ENCODE assay signal across 14 mouse cellular contexts in the genomic region with DNA sequence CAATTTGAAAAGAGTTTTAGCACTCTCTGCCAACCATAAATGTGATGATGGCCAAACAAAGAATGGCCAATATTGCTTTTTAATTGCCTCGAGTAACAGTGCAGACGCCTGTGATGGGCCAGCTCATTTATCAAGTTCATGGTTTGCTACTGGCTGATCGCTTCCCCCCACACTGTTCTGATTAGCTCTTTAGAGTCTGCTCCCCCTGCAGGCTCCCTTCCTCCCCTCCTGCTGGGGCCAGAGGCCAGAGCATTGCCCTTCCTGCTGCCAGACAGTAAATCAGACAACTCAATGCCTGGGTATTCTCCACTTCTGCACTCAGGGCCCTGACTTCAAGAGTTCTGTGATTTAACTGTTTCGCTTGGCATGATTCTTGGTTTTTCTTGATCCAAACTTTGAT.
DNase-seq lines count a peak whose midpoint lies in the region; ATAC-seq and TF ChIP-seq lines count a peak whose summit lies in the region.
"Had no signal": no experiment of that assay in that cellular context is flagged by ENCODE, and none has a peak within 500 bp of the region (broad histone marks: within the 10 kb centered on the region; RNA-seq: fewer than 3 reads in every experiment).

No protein-coding gene starts in this region.

- H3K27me3 ChIP-seq in hindbrain, embryonic 10.5 days (ENCODE audit: insufficient read depth, poor library complexity, severe bottlenecking) = no peaks in the 10 kb centered on the region
- H3K27me3 ChIP-seq in hindbrain, embryonic 13.5 days = no peaks in the 10 kb centered on the region; the same call in 1 of the 2 replicates
- H3K27me3 ChIP-seq in stomach, postnatal 0 days (ENCODE audit: control insufficient read depth, insufficient read depth, low read length) = no peaks in the 10 kb centered on the region
- H3K27me3 ChIP-seq: embryonic facial prominence, embryonic 12.5 days; heart, embryonic 13.5 days had no signal

- peak; percentile 49 for DNase-seq in hindbrain, embryonic 10.5 days (ENCODE audit: low spot score)
- DNase-seq in Muller cell, postnatal 12 days (ENCODE audit: inconsistent ontology term) = peak; percentile 3
- peak; percentile 58 for DNase-seq in embryo, embryonic 11.5 days (ENCODE audit: low read depth, low spot score)
- DNase-seq in kidney, postnatal 14 days = peak; percentile 47
- DNase-seq in MN1 (ENCODE audit: low spot score) = no peak
- DNase-seq in stomach, postnatal 0 days (ENCODE audit: low spot score) = no peak
- DNase-seq: lung, postnatal 14 days had no signal

- H3K4me1 ChIP-seq in hindbrain, embryonic 10.5 days (replicated peaks) = peaks cover 4% of the 10 kb centered on the region
- H3K4me1 ChIP-seq in hindbrain, embryonic 13.5 days (replicated peaks) = peaks cover 4% of the 10 kb centered on the region
- H3K4me1 ChIP-seq in stomach, postnatal 0 days (replicated peaks; ENCODE audit: control insufficient read depth, insufficient read depth) = no peaks in the 10 kb centered on the region
- H3K4me1 ChIP-seq: heart, embryonic 13.5 days had no signal

- H3K4me2 ChIP-seq in hindbrain, embryonic 13.5 days = no peak overlapping the region
- H3K4me2 ChIP-seq in stomach, postnatal 0 days (replicated peaks; ENCODE audit: low read depth) = no peak overlapping the region
- H3K4me2 ChIP-seq: embryonic facial prominence, embryonic 12.5 days; heart, embryonic 13.5 days; limb, embryonic 12.5 days had no signal

- H3K9me3 ChIP-seq in hindbrain, embryonic 10.5 days = no peaks in the 10 kb centered on the region
- H3K9me3 ChIP-seq in hindbrain, embryonic 13.5 days = no peaks in the 10 kb centered on the region
- no peaks in the 10 kb centered on the region for H3K9me3 ChIP-seq in stomach, postnatal 0 days (ENCODE audit: control insufficient read depth, low read length)
- H3K9me3 ChIP-seq: embryonic facial prominence, embryonic 12.5 days; heart, embryonic 13.5 days; limb, embryonic 12.5 days had no signal

- H3K9ac ChIP-seq in hindbrain, embryonic 13.5 days = no peak overlapping the region
- H3K9ac ChIP-seq in stomach, postnatal 0 days (ENCODE audit: low read length) = no peak overlapping the region
- H3K9ac ChIP-seq: embryonic facial prominence, embryonic 12.5 days; heart, embryonic 13.5 days; limb, embryonic 12.5 days had no signal

- no peak for TF ChIP-seq EP300 in stomach, postnatal 0 days (optimal IDR thresholded peaks at IDR 0.05)

- ATAC-seq in hindbrain, embryonic 13.5 days (ENCODE audit: low FRiP score) = no peak
- ATAC-seq in erythroblast, adult 5-6 weeks (replicated peaks; ENCODE audit: low FRiP score, poor library complexity, severe bottlenecking) = no peak
- no peak for ATAC-seq in stomach, postnatal 0 days (ENCODE audit: low FRiP score, low TSS enrichment)
- ATAC-seq: CD4-positive, CD25-positive, alpha-beta regulatory T cell, adult 4 months had no signal

- H3K27ac ChIP-seq in hindbrain, embryonic 10.5 days = no peak overlapping the region
- H3K27ac ChIP-seq in hindbrain, embryonic 13.5 days = no peak overlapping the region
- H3K27ac ChIP-seq in stomach, postnatal 0 days (replicated peaks) = no peak overlapping the region
- H3K27ac ChIP-seq: embryonic facial prominence, embryonic 12.5 days; heart, embryonic 13.5 days; limb, embryonic 12.5 days had no signal

- TF ChIP-seq CTCF in stomach, postnatal 0 days (IDR thresholded peaks at IDR 0.05; ENCODE audit: low read depth) = no peak

- no peak overlapping the region for H3K4me3 ChIP-seq in hindbrain, embryonic 10.5 days
- H3K4me3 ChIP-seq in hindbrain, embryonic 13.5 days = no peak overlapping the region
- no peak overlapping the region for H3K4me3 ChIP-seq in stomach, postnatal 0 days (ENCODE audit: low read depth, low read length)
- H3K4me3 ChIP-seq: embryonic facial prominence, embryonic 12.5 days; heart, embryonic 13.5 days; limb, embryonic 12.5 days; myocyte had no signal

- WGBS in hindbrain, embryonic 10.5 days = 40% methylated on average over 4 of the region's 4 CpGs
- WGBS in hindbrain, embryonic 13.5 days = 28% methylated on average over 4 of the region's 4 CpGs
- 51% methylated on average over 4 of the region's 4 CpGs for WGBS in stomach, postnatal 0 days

- H3K36me3 ChIP-seq in hindbrain, embryonic 10.5 days = no peaks in the 10 kb centered on the region
- no peaks in the 10 kb centered on the region for H3K36me3 ChIP-seq in hindbrain, embryonic 13.5 days
- no peaks in the 10 kb centered on the region for H3K36me3 ChIP-seq in stomach, postnatal 0 days (ENCODE audit: control insufficient read depth, insufficient read depth, low read length)
- H3K36me3 ChIP-seq: embryonic facial prominence, embryonic 12.5 days; heart, embryonic 13.5 days; limb, embryonic 12.5 days had no signal

Comparison
In these comparisons a context has a peak if more than half of its experiments do, and no peak if none do; other contexts are left out.
1. DNase-seq: peak in hindbrain, embryonic 10.5 days (single experiment), Muller cell, postnatal 12 days (single experiment), embryo, embryonic 11.5 days (single experiment) and kidney, postnatal 14 days (single experiment); none in MN1 (single experiment) and stomach, postnatal 0 days (single experiment).